Mouse (Mus musculus) adrenal gland, postnatal 14 days (tissue): Measurements from ENCODE around the gene Tanc1. TPM values are rescaled to one million over a fixed set of nuclear protein-coding genes. Genes with fewer than 3 reads are reported as not detected.
"Not testable (repeated sequence)": the region's sequence is repeated elsewhere in the genome, so short reads cannot be mapped to it uniquely, and the experiment has no call there.

Experiments used
- DNase-seq: peaks from one replicate; pipeline ENCODE4 v3.0.0; 2021; ENCODE audit warnings: mixed read lengths
- long read RNA-seq, 2 experiments: library from polyadenylated mRNA; stranded (forward); transcript quantifications; one replicate each; pipeline ENCODE4 v2.0.0; 2021
- total RNA-seq: library from RNA; stranded (reverse); gene quantifications from 2 replicates; pipeline ENCODE4 v1.2.3, GENCODE M21; 2021

Tanc1 gene
- 19.9 and 24.9 TPM in 2 replicates for total RNA-seq
- long read RNA-seq, experiment 1, partial matches to known transcripts: 3 of 4 reads
- long read RNA-seq, experiment 1, other reads (novel, unspliced or antisense): 1 of 4 reads
- long read RNA-seq, experiment 2, full-length matches to known transcripts: 1 of 11 reads
- long read RNA-seq, experiment 2, partial matches to known transcripts: 7 of 11 reads
- long read RNA-seq, experiment 2, other reads (novel, unspliced or antisense): 3 of 11 reads

DNA sequence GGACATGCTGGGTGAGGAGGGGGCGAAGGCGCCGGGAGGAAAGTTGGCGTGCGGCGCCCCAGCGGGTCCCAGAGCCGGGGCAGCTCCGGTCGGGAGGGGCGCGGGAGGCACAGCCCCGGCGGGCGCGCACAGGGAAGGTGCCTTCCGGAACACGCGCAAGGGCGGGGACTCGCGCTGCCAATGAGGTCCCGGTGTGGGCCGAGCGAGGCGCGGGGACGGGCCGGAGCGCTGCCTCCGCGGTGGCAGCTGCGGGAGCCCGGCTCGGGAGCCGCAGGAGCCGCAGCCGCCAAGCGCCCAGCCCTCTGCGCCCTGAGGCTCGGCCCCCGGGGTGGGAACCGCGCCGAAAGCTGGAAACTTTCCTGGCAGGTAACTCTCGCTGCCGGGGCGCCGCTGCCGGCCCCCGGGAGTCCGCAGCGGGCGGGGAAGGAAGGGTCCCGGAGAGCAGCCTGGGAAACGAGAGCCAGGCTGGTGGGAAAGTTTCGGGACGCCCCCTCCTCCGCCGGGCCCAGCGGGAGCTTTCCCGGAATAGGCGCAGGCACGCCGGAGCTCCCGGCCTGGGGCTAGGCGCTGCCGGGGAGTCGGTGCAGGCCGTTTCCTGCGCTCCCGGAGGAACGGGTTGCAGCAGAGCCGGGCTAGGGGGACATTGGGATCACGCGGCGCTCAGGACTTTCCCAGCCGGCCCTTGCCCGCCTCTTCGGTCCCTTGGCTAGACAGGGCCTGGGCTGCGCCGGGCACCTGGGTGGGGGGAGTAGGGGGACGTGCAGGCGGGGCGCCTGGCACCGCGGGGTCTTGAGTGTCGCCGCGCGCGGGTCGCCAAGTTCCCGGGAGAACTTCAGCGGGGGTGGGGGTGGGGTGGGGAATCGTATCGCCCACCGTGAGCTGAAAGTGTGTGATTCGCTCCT lies at the start of gene Tanc1:
Gene Tanc1 (plus strand): TSS at position 212 of the 902 bp plus-strand sequence.
- DNase-seq: peak; percentile 95

DNA sequence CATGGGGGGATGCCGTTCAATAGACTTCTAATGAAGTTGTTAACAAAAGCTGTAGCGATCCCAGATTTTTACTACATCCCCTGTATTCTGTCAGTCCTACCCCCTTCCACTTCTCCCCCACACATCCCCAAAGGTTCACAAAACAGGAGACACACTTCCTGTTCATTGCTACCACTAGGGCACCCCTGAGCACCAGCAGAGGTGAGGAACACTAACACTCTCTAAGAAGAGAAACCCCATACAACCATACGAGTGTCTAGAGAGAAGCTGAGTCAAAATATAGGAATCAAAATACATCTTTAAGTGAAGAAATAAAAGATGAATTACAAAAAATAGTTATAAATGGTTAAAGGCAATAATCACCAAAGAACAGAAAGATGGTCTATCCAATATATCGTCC lies 49.6 kb upstream of the Tanc1 start:
- no peak for DNase-seq

DNA sequence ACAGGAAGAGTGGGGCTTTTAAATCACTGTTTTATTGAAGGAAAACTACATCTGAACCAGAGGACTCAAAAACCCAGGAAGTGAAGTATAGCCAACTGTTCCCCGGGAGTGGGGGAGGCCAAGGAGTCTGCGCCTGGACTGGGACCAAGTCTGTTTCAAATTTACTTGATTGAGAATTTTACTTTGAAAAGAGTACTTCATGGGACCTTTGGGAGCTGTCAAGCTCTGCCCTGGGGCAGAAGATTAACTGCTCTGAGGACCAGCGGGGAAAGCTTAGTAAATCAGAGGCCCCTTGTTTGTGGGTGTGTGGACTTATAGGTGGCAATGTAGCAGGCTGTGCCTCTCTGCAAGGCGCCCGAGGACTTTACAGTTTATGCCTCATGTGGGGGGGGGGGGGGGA lies 49.1 kb upstream of the Tanc1 start:
- DNase-seq: peak; percentile 20

DNA sequence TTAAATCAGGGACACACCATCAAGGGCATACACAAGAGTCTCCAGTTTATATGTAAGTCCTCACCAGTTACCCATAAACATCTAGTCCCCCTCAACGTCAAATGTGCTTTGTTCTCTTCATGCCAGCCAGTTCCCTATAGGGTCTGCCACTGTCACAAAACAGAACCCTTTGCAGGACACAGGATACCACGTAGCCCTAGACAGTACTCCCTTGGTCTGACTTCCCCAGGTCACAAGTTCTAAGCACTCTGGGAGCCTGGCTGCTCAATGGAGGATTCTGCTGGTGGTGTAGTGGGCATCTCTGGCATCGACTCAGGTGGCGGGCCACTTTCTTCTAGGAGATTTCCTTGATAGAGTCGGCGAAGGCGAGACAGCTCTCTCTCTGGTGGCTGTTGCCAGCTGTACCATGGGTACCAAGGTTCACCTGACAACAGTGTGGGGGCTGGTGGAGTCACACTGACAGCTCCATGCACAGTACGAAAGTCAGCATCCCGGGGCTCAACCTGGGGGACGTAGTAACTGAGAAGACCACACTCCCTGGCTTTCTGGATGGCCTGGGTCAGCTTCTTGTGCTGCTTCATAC lies 47.7 kb upstream of the Tanc1 start:
- not testable (repeated sequence) for DNase-seq

DNA sequence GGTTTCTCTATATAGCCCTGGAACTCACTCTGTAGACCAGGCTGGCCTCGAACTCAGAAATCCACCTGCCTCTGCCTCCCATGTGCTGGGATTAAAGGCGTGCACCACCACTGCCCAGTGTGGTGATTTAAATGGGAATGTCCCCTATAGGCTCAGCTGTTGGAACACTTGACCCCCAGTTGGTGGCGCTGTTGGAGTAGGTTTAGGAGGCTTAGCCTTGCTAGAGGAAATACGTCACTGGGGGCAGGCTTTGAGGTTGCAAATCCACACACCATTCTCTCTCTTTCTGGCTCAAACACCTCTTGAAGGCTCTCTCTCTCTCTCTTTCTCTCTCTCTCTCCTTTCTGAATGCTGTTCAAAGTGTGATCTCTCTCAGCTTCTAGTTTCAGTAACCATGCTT lies 46.9 kb upstream of the Tanc1 start:
- DNase-seq: peak; percentile 18

DNA sequence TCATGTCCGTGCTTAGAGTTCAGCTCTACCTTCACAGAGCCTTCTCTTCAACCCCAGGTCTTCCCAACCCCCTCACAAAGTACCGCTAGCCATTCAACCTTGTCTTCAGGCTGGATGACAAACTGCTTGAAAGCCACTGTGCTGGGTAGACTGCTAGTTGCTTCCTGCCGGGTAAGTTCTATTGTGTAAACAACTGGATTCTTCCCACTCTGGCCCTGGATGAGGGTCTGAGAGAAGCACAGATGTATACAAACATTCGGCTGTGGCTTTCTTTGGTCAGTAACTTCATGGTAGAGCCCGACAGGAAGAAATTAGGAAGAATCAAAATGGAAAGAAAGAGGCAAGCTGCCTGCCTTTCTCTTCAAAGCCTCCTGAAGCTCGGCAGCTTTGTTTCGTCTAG lies 30.9 kb upstream of the Tanc1 start:
- no peak for DNase-seq

DNA sequence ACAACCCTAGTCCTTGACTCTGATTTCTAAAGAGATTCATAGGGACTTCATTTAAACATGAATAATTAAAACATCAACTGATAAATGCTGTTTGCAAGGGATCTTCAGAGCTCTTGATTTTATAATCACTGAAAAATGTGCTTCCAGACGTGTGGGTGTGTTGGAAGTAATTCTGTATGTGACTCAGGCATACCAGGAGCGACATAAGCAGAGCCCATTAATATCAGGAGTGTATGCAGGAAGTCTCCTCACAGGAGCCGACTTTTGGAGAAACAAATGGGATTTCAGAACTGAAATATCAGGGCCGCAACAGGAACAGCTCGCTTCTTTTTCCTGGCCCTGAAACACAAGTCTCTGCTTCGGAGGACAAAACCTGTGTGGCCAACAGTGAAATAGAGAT lies 27.9 kb upstream of the Tanc1 start:
- no peak for DNase-seq

DNA sequence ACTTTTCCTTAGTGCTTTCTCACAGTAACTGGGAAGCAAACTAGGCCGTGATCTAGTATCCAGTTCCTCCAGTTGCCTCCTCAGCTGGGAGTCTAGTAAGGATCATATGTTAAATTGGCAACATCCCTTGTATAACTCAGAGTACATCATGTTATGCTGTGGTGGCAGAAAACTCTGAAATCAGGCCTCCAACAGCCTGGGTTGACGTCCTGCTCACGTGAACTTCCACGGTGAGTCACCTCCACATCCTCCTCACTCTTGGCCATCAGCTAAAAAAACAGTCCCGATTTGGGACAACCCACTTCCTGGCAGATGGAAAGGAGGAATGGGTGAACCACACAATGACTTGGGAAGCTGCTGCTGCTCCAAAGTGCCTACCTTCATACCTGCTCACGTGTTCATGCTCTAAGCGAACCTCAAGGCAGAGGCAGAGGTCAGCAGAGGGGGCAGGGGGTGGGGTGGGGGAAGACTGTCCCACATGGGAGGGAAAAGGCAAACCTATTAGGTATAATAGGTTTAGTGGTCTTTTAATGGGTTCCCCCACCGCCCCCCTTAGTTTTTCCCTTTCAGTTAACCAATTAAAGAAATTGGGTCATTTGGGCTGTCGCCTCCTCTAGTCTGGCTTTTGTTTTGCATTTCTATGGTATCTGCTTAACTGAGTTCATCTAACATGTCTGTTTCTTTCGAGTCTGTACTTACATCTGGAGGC lies 24.3 kb upstream of the Tanc1 start:
- no peak for DNase-seq

DNA sequence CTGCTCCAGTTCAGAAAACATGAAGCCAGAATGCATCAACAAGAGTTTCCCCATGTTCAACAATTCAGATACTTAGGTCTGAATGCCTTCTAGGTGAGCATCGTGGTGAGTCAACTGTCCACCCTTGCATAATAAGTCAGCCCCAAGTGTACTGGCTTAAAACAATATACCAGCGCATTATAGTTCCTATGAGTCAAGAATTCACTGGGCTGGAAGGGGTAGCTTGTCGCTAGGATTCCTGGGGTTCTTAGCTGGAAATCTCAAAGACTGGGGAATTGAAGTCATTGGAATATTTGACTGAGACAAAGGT lies 23.8 kb upstream of the Tanc1 start:
- DNase-seq: no peak

DNA sequence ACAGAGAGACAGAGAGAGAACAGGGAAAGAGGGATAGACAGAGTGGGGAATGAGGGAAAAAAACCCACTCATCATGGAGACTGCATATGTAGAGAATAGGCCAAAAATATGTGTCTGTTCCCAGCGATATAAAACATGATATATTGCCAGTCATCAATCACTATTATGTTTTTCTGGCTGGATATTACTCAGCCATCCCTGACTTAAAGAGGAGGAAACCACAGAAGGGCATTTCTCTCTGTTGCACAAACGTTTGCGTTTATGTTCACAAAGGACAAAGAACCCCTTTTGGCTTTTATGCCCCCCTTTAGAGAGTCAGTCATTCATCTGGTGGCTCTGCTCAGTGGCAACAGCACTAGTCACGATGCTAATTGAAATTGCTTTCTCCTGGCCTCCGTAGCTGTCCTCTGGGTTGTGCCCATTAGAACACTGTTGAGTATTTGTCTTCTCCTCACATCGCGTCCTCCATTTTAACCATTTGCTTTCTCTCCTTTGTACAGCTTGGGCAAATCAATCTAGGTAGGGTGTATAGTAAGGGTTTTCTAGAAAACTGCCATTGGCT lies 18.4 kb upstream of the Tanc1 start:
- no peak for DNase-seq

DNA sequence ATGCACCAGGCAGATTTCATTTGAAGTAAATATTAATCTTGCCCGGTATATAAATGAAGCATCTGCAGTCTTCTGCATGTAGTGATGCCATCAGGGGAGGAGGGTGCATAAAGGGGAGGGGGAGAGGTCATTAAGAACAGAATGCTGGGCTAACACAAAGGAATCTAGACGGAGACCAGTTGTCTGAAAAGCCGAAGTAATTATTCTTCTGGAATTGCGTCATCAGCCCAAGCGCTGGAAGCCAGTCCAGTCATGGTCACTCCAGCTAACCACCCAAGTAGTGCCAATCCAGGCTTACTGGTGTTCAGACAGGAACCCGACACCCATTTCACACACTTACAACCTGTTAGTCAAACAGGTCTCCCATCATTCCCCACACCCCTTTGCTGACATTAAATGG lies 17.7 kb upstream of the Tanc1 start:
- DNase-seq: peak; percentile 34

DNA sequence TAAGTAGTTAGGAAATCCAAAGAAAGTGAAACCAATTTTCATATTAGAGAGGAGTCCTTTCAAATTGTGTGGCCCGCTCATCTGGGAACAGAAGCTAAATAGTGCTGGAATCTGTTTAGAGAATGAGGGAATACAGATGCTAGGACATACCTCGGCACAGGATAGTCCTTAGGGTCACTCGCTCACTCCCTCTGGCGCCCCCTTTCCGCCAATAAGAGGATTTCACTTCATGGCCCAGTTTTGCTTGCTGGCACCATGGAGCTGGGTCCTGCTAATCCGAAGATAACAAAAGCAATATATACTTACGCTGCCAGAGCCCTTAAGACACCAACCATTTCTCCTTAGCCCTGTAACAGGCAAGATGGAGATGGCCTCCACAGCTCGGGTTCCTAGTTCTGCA lies 15.3 kb upstream of the Tanc1 start:
- no peak for DNase-seq

DNA sequence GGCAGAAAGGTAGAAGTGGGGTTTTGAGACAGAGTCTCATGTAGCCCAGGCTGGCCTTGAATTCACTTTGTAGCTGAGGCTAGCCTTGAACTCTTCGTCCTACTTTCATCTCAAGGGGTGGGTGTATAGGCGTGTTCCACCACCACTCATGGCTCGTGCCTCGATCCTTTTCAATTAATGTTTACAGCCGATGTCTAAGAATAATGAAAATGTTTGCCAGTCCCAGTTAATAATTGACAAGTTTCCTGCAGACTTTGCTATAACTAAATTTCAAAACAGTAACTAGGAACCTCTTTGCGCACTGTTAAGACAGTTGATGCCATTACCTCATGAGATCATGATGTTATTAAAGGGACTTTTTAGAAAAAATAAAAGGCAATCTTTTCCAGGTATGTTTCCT lies 13.6 kb upstream of the Tanc1 start:
- no peak for DNase-seq

DNA sequence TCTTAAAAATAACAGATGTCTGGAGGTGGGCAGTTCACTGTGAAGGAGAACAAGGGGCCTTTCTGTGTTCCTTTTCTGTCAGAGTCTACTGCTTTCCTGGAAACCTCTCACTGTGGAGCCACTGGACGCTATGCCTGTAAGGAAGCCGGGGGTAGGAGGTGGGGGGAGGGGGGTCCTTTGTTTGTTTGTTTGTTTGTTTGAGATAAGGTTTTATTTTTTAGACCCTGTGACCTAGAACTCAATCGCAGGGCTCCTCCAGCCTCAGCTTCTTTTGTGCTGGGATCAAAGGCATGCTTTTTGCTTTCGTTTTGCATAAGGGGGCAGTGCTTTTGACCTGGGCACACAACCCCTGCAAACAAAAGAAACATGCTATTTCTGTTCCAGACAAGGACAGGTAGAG lies 12.9 kb upstream of the Tanc1 start:
- no peak for DNase-seq

DNA sequence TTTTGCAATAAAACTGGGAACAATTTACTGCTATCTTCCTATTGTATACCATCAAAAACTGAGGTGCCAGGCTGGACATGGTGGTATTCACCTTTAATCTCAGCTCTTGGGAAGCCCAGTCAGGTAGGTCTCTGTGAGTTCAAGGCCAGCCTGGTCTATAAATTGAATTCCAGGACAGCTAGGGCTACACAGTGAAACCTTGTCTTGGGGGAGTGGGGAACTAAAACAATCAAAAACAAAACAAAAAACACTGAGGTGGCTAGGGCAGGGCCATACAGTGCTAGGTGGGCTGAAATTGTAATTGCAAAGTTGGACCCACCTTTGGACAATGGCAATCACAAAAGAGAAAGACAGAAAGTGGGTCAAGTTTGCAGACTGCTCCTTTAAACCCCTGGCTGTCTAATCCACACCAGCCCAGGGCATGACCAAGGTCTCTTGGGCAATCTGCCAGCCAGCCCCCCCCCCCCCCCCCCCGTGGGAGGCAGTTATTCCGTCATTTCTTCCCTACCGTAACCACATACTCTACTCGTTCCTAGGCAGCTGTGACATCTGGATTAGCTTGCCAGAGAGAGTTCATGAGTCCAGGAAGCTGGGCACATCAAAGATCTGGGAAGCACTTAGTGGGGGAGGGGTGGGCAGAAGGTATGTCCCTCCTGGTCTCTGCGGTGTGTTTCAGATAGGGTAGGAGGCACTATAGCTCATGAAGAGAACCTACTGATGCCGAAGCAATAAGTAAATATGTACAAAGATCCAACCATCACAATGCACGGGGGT lies 12.3 kb upstream of the Tanc1 start:
- DNase-seq: peak; percentile 52

DNA sequence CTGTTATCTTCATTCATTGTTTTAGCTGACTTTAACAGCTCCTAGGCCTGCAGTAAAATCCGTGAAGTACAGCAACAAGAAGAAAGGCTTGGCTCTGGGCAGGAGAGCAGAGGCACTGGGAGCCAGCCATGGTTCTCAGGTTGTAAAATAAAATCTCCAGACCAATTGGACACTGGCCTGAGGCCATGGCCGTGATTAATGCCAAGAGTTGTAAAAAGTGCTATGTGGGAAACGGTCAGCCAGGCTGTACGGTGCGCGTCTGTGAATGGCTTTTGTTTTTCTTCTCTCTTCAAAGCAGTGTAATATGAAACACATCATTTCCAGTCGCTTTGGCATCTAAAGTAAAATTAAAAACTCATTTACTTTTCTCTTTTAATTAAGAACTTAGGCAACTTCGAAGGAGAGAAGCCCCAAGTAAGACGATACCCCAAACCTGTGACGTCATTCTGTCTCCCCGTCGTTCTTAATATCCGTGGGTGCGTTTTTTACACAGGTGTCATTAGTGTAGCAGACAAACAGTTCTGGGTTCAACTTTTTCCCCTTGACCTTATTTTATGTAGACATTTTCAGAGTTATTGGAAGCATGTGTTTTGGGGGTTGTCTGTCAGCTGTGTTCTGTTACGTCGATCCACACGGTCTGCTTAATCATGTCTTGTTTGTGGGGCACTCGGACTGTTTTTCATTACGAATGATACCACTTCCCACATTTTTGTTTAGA lies 11.6 kb upstream of the Tanc1 start:
- peak; percentile 75 for DNase-seq

DNA sequence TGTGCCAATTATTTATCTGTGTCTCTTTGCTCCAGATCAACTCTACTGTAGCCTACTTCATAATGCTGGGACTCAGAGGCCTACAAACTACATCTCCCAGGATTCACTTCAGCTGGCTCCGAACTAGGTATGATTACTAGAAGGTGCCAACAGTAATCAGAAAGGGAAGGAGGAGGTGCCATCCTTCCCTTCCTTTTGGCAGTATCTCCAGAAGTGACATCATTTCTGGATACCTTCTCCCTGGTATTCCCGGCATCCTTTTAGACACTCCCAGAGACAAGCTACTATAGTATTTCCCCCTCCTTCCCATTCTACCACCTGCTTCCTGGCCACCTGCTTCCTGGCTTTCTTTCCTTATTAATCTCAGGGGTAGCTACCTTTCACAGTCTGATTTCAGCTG lies 10.9 kb upstream of the Tanc1 start:
- no peak for DNase-seq

DNA sequence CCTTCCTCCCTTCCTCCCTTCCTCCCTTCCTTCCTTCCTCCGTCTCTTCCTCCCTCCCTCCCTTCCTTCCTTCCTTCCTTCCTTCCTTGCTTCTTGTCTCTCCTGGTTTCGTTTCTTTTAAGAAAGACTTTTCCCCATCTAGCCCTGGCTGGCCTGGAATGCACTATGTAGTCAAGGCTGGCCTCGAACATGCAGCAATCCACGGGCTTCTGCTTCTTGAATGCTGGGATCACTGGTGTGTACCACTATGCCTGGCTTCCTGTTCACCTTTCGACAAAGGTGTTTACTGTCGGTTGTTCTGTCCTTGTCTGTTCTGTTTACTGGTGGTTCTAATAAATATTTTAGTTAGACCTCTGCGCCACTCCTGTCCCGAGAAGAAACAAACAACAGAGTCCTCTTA lies 10.4 kb upstream of the Tanc1 start:
- no peak for DNase-seq

DNA sequence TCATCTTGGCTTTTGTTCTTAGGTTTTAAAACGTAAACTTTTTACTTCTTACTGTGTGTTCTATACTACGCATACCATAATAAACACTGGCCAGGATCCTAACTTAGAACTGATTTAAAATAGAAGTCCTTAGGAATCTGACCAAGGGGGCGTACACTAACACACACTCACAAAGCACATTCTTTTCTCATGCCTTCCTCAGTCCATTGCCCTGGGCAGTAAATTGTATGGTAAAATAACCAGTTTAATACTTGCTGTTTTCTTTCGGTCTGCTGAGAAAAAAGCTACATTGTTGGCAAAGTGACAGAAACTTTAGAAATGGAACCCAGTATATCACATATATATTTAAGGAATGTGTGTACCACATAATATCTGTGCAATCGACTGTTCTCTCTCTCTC lies 2.9 kb upstream of the Tanc1 start:
- DNase-seq: no peak

DNA sequence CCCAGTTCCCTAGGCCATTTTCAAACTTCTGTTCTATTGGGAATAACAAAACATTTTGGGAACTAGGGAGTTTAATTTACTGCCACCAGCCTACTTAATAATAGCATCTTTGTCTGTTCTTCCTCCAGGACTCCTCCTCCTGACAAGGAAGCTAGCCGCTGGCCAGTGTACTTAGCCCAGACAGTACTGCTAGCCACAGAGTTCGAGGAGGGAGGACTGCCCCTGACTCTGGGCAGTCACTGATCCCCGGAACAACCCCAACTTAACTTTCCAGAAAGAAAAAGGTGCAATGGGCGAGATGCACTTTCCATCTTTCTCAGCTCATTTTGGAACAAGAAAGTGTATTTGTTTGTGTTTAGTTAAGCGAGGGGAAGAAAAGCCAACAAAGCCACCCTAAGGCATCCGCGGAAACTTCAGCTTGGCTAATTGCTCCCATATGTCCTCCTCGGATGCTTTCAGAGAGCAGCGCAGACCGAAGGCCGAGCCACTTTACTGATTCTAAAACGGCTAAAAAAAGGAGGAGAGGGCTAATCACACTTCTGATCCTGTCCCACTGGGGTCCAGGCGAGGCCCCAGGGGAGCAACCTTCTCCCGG lies 529 bp upstream of the Tanc1 start:
- DNase-seq: no peak
